Mouse (Mus musculus) spleen, adult 2 months (tissue): ENCODE measurements at regions not wholly inside any gene's neighbourhood (a gene's known extent, or its start where the extent isn't known, plus 50 kb on each side); places are given as distances from the start of the nearest gene placed in this dataset.

Experiments
- CTCF ChIP-seq: fragments of 200-500 bp; IDR thresholded peaks from 2 replicates; pipeline ENCODE4 v1.5.1; 2011; ENCODE audit warnings: mild to moderate bottlenecking, inconsistent platforms; ENCODE audit not compliant: insufficient read depth, insufficient read length, insufficient replicate concordance; ENCODE audit errors: extremely low read depth
- POLR2A ChIP-seq: fragments of 200-500 bp; IDR thresholded peaks from 2 replicates; pipeline ENCODE4 v1.6.1; 2011; ENCODE audit warnings: low read depth, low read length, inconsistent platforms

GRCm38 (mm10) chrX:166964656-166965582 lies 244.2 kb downstream of the Tmsb4x start:
- TF ChIP-seq POLR2A (no peak), CTCF (no peak)
